Mouse (Mus musculus) thymus, adult 2 months (tissue): Measurements from ENCODE around the gene Armh4. TPM values are rescaled to one million over a fixed set of nuclear protein-coding genes. Genes with fewer than 3 reads are reported as not detected.
A peak's percentile ranks its signal among the peaks of the same experiment; 100 is the strongest.
"Not testable (repeated sequence)": the region's sequence is repeated elsewhere in the genome, so short reads cannot be mapped to it uniquely, and the experiment has no call there.

Source experiments
- DNase-seq: peaks from one replicate; pipeline ENCODE4 v3.0.0; 2021
- H3K27ac ChIP-seq: fragments of 200-500 bp; 2 replicates; pipeline ENCODE4 v1.5.1; 2012; ENCODE audit warnings: low read length, control low read depth; ENCODE audit not compliant: control insufficient read depth, insufficient read depth
- H3K27me3 ChIP-seq: fragments of 200-500 bp; 2 replicates; pipeline ENCODE4 v1.6.1; 2012; ENCODE audit warnings: mild to moderate bottlenecking, low read length, moderate library complexity, mixed read lengths; ENCODE audit not compliant: control insufficient read depth, insufficient read depth
- H3K36me3 ChIP-seq: fragments of 200-500 bp; 2 replicates; pipeline ENCODE4 v1.6.1; 2012; ENCODE audit warnings: mild to moderate bottlenecking, low read length, moderate library complexity; ENCODE audit not compliant: control insufficient read depth, insufficient read depth
- H3K4me1 ChIP-seq: fragments of 200-500 bp; replicated peaks from 2 replicates; pipeline ENCODE4 v1.6.1; 2012; ENCODE audit warnings: low read length; ENCODE audit not compliant: control insufficient read depth, insufficient read depth
- H3K4me3 ChIP-seq: fragments of 200-500 bp; 2 replicates; pipeline ENCODE4 v1.5.1; 2012; ENCODE audit warnings: mild to moderate bottlenecking, low read length, control low read depth, moderate library complexity; ENCODE audit not compliant: control insufficient read depth, insufficient read depth
- CTCF ChIP-seq: fragments of 200-500 bp; IDR thresholded peaks from 2 replicates; pipeline ENCODE4 v1.5.1; 2012; ENCODE audit warnings: mild to moderate bottlenecking, control low read depth, low read length, moderate library complexity, borderline replicate concordance; ENCODE audit not compliant: control insufficient read depth, poor library complexity, insufficient read depth; ENCODE audit errors: extremely low read depth
- POLR2A ChIP-seq: fragments of 200-500 bp; IDR thresholded peaks from 2 replicates; pipeline ENCODE4 v1.6.1; 2012; ENCODE audit warnings: mild to moderate bottlenecking, low read length, control low read depth, moderate library complexity; ENCODE audit not compliant: control insufficient read depth, poor library complexity, insufficient read depth; ENCODE audit errors: extremely low read depth
- WGBS: fragments of 180-500 bp; shearing (Covaris S2); methylation state at CpG from one replicate; pipeline ENCODE4 v1.1.7; 2018; 5-methylcytosine and 5-hydroxymethylcytosine counted together
- polyA plus RNA-seq: library from polyadenylated mRNA; depleted of rRNA; stranded (reverse); fragments of >200 nt; gene quantifications from 2 replicates; pipeline ENCODE4 v1.2.3, GENCODE M21; 2012

Armh4 gene
- polyA plus RNA-seq, 1 experiment: 0.42 TPM

DNA sequence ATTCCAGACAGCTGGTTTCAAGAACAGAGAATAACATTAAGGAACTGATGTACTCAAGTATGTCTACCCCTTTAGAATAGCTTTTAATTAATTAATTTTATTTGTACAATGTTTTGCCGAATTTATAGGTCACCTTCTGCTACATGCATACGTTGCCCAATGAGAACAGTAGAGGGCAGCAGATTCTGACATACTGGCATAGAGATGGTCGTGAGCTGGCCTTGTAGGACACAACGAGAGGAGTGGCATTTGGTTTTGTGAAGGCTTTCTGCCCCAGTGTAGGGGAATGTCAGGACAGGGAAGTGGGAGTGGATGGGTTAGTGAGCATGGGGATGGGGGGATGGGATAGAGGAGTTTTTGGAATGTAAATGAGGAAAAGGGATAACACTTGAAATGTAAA, 18.3 kb upstream of the Armh4 start:
- Histone ChIP-seq H3K27ac (no peak overlapping the region), H3K4me3 (no peak overlapping the region), H3K4me1 (no peaks in the 10 kb centered on the region), H3K27me3 (no peaks in the 10 kb centered on the region), H3K36me3 (no peaks in the 10 kb centered on the region)
- TF ChIP-seq CTCF: no peak
- no peak for TF ChIP-seq POLR2A
- no peak for DNase-seq
- 15% methylated on average over 4 of the region's 4 CpGs for WGBS

DNA sequence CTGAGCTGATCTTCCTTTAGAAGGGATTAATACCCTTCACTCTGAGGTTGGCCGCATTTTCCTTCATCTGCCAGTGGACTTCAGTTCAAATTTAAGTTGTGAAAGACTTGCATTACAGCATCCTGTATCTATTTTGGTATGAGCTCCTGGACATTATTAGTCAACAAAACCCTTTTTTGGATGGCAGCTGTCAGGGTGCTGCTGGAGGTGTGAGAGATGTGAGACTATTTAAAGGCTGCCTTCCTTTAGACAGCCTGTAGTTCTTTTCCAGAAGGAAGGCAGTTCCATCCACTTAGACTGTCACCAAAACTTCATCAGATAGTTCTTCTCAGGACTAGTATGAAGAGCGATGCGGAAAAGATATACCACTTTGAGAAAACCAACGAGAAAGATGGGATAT, 10.8 kb upstream of the Armh4 start:
- Histone ChIP-seq H3K27ac (no peak overlapping the region), H3K4me1 (no peaks in the 10 kb centered on the region), H3K36me3 (no peaks in the 10 kb centered on the region), H3K27me3 (no peaks in the 10 kb centered on the region), H3K4me3 (no peak overlapping the region)
- DNase-seq: no peak
- TF ChIP-seq POLR2A (no peak), CTCF (no peak)
- WGBS: 86% methylated on average over 4 of the region's 4 CpGs

DNA sequence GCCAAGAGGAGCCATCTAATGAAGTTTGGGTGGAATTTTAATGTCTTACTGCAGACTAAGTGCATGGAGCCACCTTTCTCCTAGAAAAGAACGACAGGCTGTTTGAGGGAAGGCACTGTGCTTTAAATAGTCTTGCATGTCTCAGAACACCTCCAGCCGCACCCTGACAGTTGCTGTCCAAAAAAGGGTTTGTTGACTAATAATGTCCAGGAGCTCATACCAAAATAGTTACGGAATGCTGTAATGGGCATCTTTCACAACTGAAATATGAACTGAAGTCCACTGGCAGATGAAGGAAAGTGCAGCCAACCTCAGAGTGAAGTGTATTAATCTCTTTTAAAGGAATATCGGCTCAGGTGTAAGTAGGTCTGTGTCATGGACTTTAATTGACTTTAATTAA, 7.4 kb upstream of the Armh4 start:
- H3K4me3 ChIP-seq: no peak overlapping the region
- 83% methylated on average over 4 of the region's 4 CpGs for WGBS
- no peak for TF ChIP-seq POLR2A
- no peak for TF ChIP-seq CTCF

DNA sequence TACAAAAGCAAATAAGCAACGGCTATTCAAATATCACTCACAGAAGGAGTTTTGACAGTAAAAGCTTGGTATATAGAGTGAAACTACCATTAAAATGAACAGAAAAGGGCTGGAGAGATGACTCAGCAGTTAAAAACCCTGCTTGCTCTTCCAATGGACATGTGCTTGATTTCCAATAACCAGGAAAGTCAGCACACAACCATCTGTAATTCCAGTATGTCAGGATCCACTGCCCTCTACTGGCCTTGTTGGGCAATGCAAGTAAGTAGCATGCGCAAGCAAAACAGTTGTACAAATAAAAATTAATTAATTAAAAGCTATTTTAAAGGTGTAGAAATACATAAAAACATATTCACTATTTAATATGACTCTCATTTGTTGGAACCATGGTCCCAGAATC, 2.6 kb upstream of the Armh4 start:
- Histone ChIP-seq H3K27ac (no peak overlapping the region), H3K36me3 (no peaks in the 10 kb centered on the region), H3K4me1 (no peaks in the 10 kb centered on the region), H3K27me3 (no peaks in the 10 kb centered on the region), H3K4me3 (no peak overlapping the region)
- no peak for TF ChIP-seq POLR2A
- TF ChIP-seq CTCF: no peak
- WGBS: 54% methylated on average over 2 of the region's 2 CpGs
- DNase-seq: peak; percentile 3

More for the DNA sequence above, 7.4 kb upstream of the Armh4 start:
- no peaks in the 10 kb centered on the region for H3K4me1 ChIP-seq
- H3K27ac ChIP-seq: no peak overlapping the region
- no peaks in the 10 kb centered on the region for H3K27me3 ChIP-seq
- DNase-seq: no peak
- H3K36me3 ChIP-seq: no peaks in the 10 kb centered on the region

DNA sequence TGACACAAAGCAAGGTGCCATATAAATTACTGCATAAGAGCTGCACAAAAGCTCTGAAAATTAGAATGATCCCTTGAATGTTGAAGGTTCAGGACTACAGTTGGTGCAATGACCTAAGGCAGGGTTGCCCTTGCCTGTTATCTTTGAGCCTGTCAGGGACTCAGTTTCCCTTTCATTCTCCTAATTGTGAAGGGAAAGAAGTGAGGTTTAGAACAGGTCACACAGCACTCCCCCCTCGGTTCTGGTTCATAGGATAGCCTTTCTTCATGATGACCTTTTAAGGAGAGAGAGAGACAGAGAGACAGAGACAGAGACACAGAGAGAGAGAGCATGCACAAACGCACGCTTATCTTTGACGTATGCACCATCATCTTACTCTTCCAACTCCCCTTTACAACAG, 683 bp upstream of the Armh4 start:
- H3K4me3 ChIP-seq: no peak overlapping the region
- no peak for DNase-seq
- WGBS: 84% methylated on average over 4 of the region's 4 CpGs
- no peak overlapping the region for H3K27ac ChIP-seq
- no peaks in the 10 kb centered on the region for H3K27me3 ChIP-seq
- no peak for TF ChIP-seq CTCF
- TF ChIP-seq POLR2A: no peak
- no peaks in the 10 kb centered on the region for H3K36me3 ChIP-seq
- H3K4me1 ChIP-seq: no peaks in the 10 kb centered on the region

DNA sequence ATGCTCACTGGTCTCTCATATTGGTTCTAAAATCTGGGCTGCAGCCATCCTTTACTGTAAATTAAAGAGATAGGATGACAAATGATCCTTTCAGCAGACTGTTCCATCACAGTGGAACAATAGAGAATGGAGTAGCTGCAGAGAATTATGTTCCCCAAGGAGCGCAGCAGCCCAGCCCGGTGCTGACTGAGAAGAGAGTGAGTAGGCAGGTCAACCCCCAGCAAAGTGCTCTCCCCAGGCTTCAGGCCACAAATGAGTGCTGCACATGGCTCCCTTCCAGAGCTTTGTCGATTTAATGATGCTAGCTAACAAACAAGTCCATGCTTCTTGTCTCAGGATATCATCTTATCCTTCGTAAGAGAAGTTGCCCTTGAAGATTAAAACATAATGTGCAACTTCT, 2.8 kb downstream of the Armh4 start:
- 77% methylated on average over 4 of the region's 4 CpGs for WGBS
- Histone ChIP-seq H3K4me3 (no peak overlapping the region), H3K4me1 (no peaks in the 10 kb centered on the region), H3K27me3 (no peaks in the 10 kb centered on the region), H3K27ac (no peak overlapping the region), H3K36me3 (no peaks in the 10 kb centered on the region)
- TF ChIP-seq CTCF: no peak
- TF ChIP-seq POLR2A: no peak
- no peak for DNase-seq

DNA sequence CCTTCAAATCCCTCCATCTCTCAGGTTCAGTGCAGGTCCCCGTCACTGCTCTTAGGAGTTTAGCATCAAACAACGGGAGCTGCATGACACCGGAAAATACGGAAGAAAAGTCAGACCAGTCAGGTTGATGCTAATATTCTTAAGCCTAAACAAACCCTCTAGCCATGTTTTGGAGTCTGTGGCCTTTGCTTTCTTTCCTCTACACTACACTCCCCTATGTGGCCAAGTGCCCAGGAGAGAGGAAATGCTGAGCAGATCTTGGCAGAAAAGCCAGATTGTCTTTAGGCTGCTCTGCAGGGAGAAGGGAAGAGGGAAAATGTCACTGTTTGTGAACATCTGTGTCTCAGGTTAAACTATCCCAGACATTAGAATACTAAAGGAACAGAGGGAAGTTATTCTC, 5.6 kb downstream of the Armh4 start:
- H3K36me3 ChIP-seq, H3K27ac ChIP-seq: not testable (repeated sequence)
- WGBS: 88% methylated on average over 4 of the region's 4 CpGs

More for the DNA sequence above, 5.6 kb downstream of the Armh4 start:
- not testable (repeated sequence) for H3K4me1 ChIP-seq, H3K4me3 ChIP-seq, DNase-seq, H3K27me3 ChIP-seq
